Mouse (Mus musculus) kidney, postnatal 4 days (tissue): ENCODE results near the gene Ulk4.
"Not testable (repeated sequence)": the region's sequence is repeated elsewhere in the genome, so short reads cannot be mapped to it uniquely, and the experiment has no call there.

Experiments
- DNase-seq, 2 experiments: peaks; one replicate each; pipeline ENCODE4 v3.0.0; 2021; ENCODE audit warnings: mixed read lengths in 2 of 2

Gene Ulk4

DNA sequence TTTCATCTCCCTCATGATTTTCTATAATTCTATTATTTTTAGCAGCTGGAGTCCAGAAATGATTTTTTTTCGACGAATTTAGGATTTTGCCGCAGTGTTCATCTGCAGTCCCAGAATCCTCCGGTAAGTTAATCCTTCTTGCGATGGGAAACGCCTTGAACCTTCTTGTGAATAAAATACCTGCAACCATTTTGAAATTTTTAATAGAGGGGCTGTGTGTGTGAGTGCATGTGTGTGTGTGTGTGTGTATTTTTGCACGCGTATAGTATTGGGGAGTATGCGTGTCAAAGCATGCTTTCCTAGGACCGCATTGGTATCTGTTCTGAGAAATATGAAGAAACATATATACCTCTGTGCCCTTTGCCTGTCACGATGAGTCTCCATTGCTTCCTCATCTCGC is 347.0 kb downstream of the Ulk4 start:
- no peak for DNase-seq

DNA sequence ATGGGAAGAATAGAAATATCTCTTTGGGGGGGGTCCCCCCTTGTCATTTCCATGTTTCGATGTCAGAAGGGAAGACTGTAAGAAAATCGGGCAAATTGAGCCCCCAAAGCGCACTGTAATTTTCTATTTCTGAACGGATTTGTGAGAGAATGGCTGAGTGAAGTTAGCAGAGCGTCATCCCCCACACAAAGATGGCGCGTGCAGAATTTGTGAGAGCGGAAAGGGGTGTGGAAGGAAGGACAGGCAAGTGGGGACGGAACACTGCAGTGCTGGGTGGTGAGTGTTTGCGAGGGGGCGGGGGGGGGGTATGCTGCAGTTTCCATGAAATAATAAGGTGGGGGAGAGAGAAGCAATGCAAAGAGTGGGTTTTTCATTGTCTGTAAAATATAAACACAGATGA is 347.9 kb downstream of the Ulk4 start, which contains the start of gene Ctnnb1:
Ctnnb1 (plus strand) TSS at position 136 of the 400 bp plus-strand sequence.
- DNase-seq = no peak

DNA sequence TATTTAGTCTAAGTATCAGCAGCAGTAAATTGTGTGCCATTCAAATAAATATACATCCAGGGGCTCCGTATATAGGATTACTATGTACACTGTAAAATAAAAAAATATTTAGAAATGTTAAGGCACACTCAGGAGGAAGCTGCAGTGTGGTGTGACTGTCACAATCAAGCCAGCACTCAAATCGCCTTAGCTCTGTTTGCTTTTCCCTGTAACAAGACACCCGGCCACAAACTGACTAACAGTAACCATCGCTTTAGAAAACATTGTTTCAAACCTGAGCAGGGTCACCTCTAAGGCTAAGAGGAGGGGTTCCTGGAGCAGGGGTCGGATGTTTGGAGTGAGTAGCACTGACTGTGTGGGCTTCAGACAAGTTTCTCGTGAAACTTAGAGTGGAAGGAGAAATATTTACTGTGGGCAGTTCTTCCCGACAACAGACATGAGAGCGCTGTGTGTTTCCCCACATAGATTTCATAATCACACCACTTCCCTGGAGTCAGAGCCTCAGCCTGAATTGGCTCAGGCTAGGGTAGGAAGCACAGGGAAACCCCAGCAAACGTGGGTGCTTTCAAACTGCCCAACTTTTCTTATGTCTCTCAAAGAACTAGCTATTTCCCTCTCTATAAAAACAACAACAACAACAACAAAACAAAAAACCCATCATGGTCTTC is 349.9 kb downstream of the Ulk4 start:
- no peak for DNase-seq

DNA sequence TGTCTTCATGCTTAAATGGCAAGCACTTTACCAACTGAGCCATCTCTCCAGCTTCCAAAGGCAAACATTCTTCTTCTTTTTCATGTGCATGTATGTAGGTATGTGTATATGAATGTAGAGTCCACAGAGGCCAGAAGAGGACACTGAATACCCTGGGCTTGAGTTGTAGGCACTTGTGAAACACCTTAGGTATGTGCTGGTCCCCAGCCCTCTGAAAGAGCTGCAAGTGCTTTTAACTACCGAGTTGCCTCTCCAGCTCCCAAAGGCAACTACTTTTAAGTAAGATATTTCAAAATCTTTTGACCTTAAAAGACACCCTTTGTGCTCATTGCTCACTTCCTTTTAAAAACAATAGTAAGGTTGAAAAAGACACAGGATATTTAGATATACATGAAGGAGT is 350.9 kb downstream of the Ulk4 start:
- DNase-seq = no peak

DNA sequence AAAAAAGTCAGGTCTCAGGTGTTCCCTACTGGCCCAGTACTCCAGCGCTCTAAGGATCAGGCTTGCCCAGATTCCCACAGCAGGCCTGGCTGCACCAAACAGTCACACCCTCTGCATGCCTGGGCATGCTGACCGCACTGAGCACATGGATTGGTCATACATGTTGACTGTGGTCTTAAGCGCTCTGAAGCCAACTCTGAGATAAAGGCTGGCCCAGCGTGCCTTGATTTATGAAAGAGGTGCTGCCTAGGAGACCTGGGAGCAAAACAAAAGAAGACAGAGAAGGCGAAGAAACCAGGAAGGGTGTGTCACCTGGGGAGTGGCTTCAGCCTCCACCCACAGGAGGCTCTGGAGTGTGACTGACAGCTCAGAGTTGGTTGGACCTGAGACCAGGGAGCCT is 357.9 kb downstream of the Ulk4 start:
- DNase-seq = peak in 1 of 2 experiments; percentile 33

DNA sequence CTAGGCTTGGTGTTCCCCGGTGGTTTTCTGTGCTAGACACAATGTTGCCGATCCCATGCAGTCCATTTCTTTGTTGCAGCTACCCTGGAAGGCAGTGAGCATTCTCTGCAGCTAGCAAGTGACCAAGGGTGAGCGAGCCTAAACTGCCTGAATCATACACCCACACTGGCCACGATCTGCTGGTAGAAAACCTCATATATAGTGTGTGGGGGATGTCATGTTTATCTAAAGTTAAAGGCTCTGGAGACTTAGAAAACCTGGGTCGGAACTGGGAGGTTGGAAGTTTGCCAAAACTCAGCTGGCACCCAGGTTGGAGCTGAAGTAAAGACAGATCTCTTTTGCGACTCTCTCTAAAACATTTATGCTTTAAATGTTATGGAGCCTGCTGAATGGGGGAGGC is 358.4 kb downstream of the Ulk4 start:
- DNase-seq = peak; percentile 42 to 60

DNA sequence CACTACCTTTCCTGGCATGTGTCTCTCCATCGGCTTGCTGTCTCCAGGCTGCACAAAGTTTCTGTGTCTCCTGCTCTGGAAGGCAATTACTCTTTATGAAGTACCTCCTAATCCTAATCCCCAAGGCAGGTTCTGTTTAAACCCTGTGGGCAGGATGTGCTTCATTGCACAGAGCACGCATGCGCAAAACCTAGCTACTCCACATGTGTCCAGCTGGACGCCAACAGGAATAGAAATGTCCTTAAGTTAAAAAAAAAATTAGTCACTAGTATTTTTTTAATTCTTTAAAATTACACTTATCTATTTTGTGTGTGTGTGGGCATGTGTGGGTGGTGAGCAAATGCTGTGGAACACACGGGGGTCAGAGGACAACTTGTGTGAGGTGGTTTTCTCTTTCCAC is 358.8 kb downstream of the Ulk4 start:
- peak; percentile 45 to 66 for DNase-seq

DNA sequence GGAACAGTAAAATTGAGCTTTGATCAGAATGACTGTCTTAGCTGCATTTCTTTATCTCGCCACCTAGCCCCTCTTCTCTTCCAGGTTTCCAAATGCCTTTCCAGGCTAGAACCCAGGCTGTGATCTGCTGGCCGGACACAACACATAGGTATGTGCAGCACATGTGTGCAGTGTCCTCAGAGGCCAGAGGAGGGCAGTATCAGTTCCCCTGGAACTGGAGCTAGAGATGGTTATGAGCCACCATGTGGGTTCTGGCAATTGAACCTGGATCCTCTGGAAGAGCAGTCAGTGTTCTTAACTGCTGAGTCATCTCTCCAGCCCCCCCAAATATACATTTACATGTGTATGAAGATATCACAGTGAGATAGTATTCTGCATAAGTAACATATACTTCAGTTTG is 359.4 kb downstream of the Ulk4 start:
- DNase-seq = not testable (repeated sequence)

DNA sequence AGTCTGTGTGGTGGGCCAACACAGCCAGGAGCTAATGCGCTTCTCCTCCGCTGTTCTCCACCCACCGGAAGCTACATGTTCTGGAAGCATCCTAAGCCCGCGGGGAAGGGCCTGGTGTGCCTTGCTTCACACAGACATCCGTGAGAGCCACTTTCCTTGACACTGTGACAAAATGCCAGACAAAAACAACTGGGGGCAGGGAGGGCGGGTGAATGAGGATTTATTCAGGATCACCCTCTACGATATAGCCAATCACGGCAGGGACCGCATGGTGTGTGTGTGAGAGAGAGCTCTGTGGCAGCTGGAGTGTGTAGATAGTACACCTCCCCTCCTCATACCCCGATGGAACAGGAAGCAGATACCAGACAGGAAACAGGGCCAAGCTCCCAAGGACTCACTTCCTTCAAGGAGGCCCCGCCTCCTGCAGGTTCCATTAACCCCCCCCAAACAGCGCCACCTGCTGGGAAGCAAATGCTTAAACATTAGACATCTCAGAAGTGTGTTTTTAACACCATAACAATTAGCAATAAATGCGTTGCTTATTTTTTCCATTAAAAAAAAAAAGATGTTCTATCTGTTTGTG is 362.0 kb downstream of the Ulk4 start:
- DNase-seq = peak; percentile 56 to 57

DNA sequence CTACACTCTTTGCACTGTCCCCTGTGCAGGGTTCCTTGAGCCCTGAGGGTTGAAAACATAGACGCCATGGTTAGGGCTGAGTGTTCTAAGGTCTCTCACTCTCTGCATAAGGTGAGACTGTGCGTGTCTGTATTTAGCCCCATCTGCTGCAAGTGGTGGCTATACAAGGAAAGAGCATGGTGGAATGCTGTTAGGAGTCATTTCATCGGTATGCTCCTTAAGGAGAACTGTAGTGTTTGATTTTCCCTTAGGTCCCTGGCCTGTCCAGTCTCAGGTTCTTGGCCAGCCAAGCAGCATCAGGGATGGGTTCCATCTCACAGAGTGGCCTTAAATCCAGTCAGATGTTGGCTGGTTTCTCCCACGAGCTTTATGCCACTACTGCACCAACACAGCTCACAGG is 362.6 kb downstream of the Ulk4 start:
- no peak for DNase-seq

DNA sequence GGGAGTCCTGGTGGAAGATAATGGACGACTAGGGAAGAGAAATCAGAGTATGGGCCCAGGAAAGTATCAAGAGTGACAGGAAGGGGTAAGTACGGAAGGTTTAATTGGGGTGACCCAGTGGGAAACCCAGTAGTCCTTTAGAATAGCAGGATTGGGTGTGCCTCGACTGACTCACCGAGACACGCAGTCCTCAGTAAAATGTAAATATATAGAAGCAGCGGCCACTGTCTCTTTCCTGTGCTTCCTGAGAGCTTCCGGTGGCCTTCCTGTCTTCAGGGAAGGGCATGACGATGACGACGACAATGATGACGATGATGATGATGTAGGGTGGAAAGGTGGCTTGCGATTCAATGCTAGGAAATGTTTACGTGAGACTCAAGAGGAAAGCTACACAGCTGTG is 363.8 kb downstream of the Ulk4 start:
- no peak for DNase-seq

DNA sequence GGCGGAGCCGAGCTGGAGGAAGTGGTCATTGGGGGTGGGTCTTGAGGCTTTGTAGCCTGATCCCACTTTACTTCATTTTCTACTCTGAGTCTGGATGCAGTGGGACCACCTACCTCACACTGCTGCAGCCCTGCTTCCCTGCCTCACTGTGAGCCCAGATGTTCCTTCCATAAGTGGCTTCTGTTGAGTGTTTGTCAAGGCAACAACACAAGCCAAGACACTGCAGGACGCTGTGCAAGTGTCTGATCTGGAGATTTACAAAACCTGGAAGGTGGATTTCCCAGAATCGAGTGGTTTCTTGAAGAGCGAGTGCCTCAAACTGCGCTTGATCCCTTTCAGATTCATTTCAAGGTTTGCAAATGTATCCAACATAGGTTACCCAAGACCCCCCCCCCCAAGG is 368.5 kb downstream of the Ulk4 start:
- no peak for DNase-seq
